Mouse (Mus musculus) megakaryocyte, embryonic 14.5 days (primary cell): ENCODE measurements around the gene Usp46. TPM values are rescaled to one million over a fixed set of nuclear protein-coding genes. Genes with fewer than 3 reads are reported as not detected.
"Not testable (repeated sequence)": the region's sequence is repeated elsewhere in the genome, so short reads cannot be mapped to it uniquely, and the experiment has no call there.

Experiments
- H3K27me3 ChIP-seq: replicated peaks from 2 replicates; pipeline ENCODE3; 2012; ENCODE audit warnings: inconsistent platforms
- H3K36me3 ChIP-seq: replicated peaks from 2 replicates; pipeline ENCODE3; 2012; ENCODE audit warnings: low read length, inconsistent platforms, mixed read lengths
- H3K4me1 ChIP-seq: 2 replicates; pipeline ENCODE4 v1.6.1; 2012; ENCODE audit warnings: inconsistent platforms
- H3K4me3 ChIP-seq: replicated peaks from 2 replicates; pipeline ENCODE3; 2012; ENCODE audit warnings: moderate library complexity, mild to moderate bottlenecking, inconsistent platforms
- H3K9me3 ChIP-seq: 2 replicates; pipeline ENCODE4 v1.6.1; 2012; ENCODE audit warnings: inconsistent platforms
- FLI1 ChIP-seq: IDR thresholded peaks from 2 replicates; pipeline ENCODE4 v1.6.1; 2012; ENCODE audit warnings: low read length, inconsistent platforms, mixed read lengths
- GATA1 ChIP-seq: IDR thresholded peaks from 3 replicates; pipeline ENCODE4 v1.6.1; 2012; ENCODE audit warnings: mixed read lengths, low read length, inconsistent platforms, borderline replicate concordance
- polyA plus RNA-seq: library from polyadenylated mRNA; stranded (reverse); fragments of >175 nt; gene quantifications from 2 replicates; pipeline ENCODE4 v1.2.3, GENCODE M21; 2012; ENCODE audit warnings: low replicate concordance; ENCODE audit not compliant: insufficient read depth

Usp46 gene
- polyA plus RNA-seq, 1 experiment: 1.5 TPM

DNA sequence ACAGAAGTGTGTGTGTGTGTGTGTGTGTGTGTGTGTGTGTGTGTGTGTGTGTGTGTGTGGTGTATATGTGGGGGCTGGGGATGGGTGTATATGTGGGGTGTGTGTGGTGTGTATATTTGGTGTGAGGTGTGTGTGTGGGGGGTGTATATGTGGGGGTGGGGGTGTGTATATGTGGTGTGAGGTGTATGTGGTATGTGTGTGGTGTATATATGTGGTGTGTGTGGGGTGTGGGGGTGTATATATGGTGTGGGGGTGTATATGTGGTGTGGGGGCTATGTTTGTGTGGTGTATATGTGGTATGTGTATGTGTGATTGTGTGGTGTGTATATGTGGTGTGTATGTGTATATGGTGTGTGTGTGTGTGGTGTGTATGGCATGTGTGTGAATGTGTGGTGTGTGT, 73.4 kb downstream of the Usp46 start:
- TF ChIP-seq GATA1 (no peak), FLI1 (no peak)
- H3K4me1 ChIP-seq: peaks cover 47% of the 10 kb centered on the region
- peaks cover 2% of the 10 kb centered on the region for H3K27me3 ChIP-seq
- H3K9me3 ChIP-seq: no peaks in the 10 kb centered on the region
- H3K36me3 ChIP-seq: peaks cover 31% of the 10 kb centered on the region
- no peak overlapping the region for H3K4me3 ChIP-seq

- Histone ChIP-seq H3K9me3 (no peaks in the 10 kb centered on the region), H3K36me3 (peaks cover 18% of the 10 kb centered on the region), H3K4me1 (peaks cover 45% of the 10 kb centered on the region), H3K27me3 (peaks cover 2% of the 10 kb centered on the region), H3K4me3 (no peak overlapping the region)
- TF ChIP-seq FLI1 (no peak), GATA1 (no peak)
Observed at GRCm38 (mm10) chr5:73993538-73993937, 74.7 kb downstream of the Usp46 start.

- Histone ChIP-seq H3K27me3 (peaks cover 2% of the 10 kb centered on the region), H3K4me1 (peaks cover 43% of the 10 kb centered on the region), H3K4me3 (no peak overlapping the region), H3K9me3 (no peaks in the 10 kb centered on the region), H3K36me3 (peaks cover 9% of the 10 kb centered on the region)
- TF ChIP-seq FLI1 (no peak), GATA1 (no peak)
Observed at GRCm38 (mm10) chr5:73992321-73992720, 75.9 kb downstream of the Usp46 start.

DNA sequence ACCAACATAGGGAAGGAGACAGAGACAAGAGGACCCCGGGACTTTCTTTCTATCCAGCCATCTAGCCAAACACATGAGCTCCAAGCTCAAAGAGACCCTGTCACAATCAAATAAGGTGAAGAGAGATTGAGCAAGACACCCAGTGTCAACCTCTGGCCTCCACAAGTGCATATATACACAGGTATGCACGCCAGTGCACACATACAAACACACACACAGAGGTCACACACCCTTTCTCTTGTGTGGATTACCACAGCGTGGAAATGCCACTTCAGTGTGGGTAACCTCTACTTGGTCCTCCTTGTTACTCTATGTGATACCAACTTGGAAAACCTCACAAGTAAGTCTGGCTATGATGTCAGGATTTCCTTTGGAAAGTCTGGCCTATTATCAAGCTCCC, 78.7 kb downstream of the Usp46 start:
- no peaks in the 10 kb centered on the region for H3K9me3 ChIP-seq
- no peak for TF ChIP-seq FLI1
- TF ChIP-seq GATA1: no peak
- peaks cover 2% of the 10 kb centered on the region for H3K27me3 ChIP-seq
- H3K36me3 ChIP-seq: no peaks in the 10 kb centered on the region
- no peak overlapping the region for H3K4me3 ChIP-seq
- peaks cover 34% of the 10 kb centered on the region for H3K4me1 ChIP-seq

DNA sequence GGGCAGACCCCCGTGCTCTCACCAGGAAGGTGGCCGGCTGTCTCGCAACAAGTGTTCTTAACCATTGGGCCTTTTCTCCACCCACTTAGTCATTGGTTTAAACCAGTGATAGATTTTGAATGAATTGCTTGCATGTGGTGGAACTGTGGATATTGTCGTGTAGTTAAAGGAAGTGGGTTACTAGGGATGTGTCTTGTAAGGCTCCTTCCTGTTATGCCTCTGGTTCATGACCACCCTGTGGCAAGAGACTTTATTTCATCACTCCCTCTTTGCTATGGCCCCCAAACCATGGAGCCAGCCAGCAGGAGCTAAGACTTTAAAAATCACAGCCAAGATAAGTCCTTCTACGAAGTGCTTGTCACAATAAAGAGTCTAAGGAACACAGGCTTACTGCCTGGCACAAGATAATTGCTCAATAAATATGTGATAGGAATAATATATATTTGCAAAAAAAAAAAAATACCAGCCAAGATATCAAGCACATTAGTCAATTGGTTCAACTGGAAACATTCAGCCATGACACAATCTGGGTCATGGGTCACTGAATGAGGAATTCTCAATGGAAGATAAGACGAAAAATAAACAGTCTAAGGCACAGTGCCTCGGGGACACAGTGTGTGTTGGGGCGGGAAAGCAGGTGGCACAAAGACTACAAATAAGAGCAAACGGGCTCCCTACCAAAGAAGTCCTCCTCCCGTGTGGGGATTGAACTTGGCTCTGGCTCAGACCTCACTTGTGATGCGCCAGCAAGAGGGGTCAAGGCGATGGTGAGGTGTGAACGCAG, 80.3 kb downstream of the Usp46 start:
- Histone ChIP-seq H3K4me3 (no peak overlapping the region), H3K4me1 (peaks cover 23% of the 10 kb centered on the region), H3K36me3 (no peaks in the 10 kb centered on the region), H3K9me3 (no peaks in the 10 kb centered on the region), H3K27me3 (peaks cover 2% of the 10 kb centered on the region)
- no peak for TF ChIP-seq FLI1
- no peak for TF ChIP-seq GATA1

DNA sequence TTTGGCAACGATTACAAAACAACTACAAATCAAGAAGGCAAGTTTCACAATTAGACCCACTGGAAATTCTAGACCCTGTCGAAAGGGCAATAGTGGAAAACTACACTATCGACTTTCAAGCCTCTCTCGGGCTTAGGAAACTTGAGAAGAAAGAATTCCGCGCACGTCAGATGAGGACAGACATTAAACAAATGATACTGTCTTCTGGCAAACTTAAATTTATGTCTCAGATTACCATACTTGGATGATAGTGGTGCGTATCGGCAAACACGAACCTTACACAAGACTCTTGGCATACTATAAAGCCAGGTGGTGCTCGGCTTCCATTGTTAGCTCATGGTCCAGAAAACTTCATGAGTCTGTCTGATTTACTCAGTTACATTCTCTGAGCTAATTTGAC, 90.8 kb downstream of the Usp46 start:
- no peaks in the 10 kb centered on the region for H3K36me3 ChIP-seq
- no peaks in the 10 kb centered on the region for H3K4me1 ChIP-seq
- H3K27me3 ChIP-seq: peaks cover 2% of the 10 kb centered on the region
- TF ChIP-seq FLI1 (no peak), GATA1 (no peak)
- no peaks in the 10 kb centered on the region for H3K9me3 ChIP-seq
- no peak overlapping the region for H3K4me3 ChIP-seq

- Histone ChIP-seq H3K9me3 (no peaks in the 10 kb centered on the region), H3K27me3 (peaks cover 2% of the 10 kb centered on the region), H3K4me1 (no peaks in the 10 kb centered on the region), H3K36me3 (no peaks in the 10 kb centered on the region), H3K4me3 (no peak overlapping the region)
- TF ChIP-seq GATA1 (no peak), FLI1 (no peak)
Observed at GRCm38 (mm10) chr5:73971701-73972100, 96.5 kb downstream of the Usp46 start.

GRCm38 (mm10) chr5:73970024-73970628, 98.1 kb downstream of the Usp46 start:
- H3K27me3 ChIP-seq: peaks cover 2% of the 10 kb centered on the region
- TF ChIP-seq GATA1 (no peak), FLI1 (no peak)
- no peak overlapping the region for H3K4me3 ChIP-seq
- no peaks in the 10 kb centered on the region for H3K36me3 ChIP-seq
- no peaks in the 10 kb centered on the region for H3K9me3 ChIP-seq
- H3K4me1 ChIP-seq: no peaks in the 10 kb centered on the region

DNA sequence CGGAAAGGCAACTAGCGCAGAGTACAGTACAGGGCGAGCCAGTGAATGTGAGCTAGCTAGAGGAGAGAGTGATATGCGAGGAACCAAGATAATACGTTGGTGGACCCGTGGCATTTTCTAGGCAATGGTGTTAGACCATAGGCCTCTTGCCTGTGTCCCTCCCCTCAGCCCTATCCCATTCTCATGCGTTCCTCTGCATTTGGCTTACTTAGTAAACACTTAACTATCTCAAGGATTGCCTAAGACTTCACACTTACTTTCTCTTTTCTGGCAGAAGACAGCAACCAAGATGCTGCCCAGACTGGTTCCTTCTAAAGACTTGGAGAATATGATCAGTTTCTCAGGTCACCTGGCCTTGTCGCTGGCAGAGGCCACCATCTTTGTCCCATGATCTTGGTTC, 98.9 kb downstream of the Usp46 start:
- H3K4me3 ChIP-seq: no peak overlapping the region
- no peaks in the 10 kb centered on the region for H3K9me3 ChIP-seq
- no peaks in the 10 kb centered on the region for H3K4me1 ChIP-seq
- H3K36me3 ChIP-seq: no peaks in the 10 kb centered on the region
- TF ChIP-seq FLI1 (no peak), GATA1 (no peak)
- H3K27me3 ChIP-seq: peaks cover 2% of the 10 kb centered on the region

DNA sequence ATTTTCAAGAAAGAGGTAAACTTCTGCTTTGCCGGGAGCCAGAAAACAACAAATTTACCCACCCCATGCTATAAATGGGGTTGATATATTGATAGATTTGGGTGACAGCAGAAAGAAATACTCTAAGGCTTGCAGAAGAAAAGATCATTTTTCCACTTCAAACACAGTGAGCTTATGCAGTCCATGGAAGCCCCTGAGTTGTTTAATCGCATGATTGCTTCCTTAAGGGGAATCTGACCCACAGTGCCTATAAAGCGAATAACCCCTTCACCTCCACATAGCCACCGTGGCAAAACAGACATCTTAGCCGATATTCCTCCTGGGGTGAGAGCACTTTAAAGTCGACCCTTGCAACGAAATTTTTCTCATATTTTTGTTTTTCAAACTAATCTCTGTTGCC, 108.5 kb downstream of the Usp46 start:
- TF ChIP-seq GATA1: no peak
- TF ChIP-seq FLI1: no peak
- Histone ChIP-seq H3K4me1 (no peaks in the 10 kb centered on the region), H3K4me3 (no peak overlapping the region), H3K9me3 (0 out of 2 replicates have a peak, but pooled peaks cover 3% of the 10 kb centered on the region), H3K36me3 (no peaks in the 10 kb centered on the region), H3K27me3 (no peaks in the 10 kb centered on the region)

DNA sequence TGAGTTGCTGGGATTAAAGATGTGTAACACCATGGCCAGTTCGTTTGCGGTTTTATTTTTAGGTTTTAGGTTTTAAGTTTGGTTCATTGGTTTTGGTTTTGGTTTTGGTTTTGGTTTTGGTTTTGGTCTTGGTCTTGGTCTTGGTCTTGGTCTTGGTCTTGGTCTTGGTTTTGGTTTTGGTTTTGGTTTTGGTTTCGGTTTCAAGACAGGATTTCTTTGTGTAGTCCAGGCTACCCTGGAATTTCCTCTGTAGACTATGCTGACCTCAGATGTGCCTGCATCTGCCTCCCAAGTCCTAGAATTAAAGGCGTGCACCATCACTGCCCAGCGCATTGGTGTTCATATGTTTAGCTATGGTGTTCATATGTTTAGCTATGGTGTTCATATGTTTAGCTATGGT, 109.6 kb downstream of the Usp46 start:
- not testable (repeated sequence) for H3K4me3 ChIP-seq, H3K9me3 ChIP-seq, H3K4me1 ChIP-seq, H3K27me3 ChIP-seq, H3K36me3 ChIP-seq
